Mouse (Mus musculus) liver, embryonic 14.5 days (tissue): ENCODE data around the gene Kremen2.

Experiments used
- CTCF ChIP-seq: IDR thresholded peaks from 2 replicates; pipeline ENCODE4 v1.5.1; 2016; ENCODE audit warnings: antibody characterized with exemption, low read depth, control low read depth
- EP300 ChIP-seq: IDR thresholded peaks from 2 replicates; pipeline ENCODE4 v1.6.1; 2016; ENCODE audit warnings: antibody characterized with exemption, low read depth

- TF ChIP-seq CTCF (no peak), EP300 (no peak)
Measured at GRCm38 (mm10) chr17:23762976-23763375, 17.3 kb upstream of the Kremen2 start.
